In genomic region chr7:122429134-122429533, GRCm38 (mm10) we compare ENCODE assay signal across 22 mouse cellular contexts.
DNase-seq lines count a peak whose midpoint lies in the region; ATAC-seq and TF ChIP-seq lines count a peak whose summit lies in the region.
"Had no signal": no experiment of that assay in that cellular context is flagged by ENCODE, and none has a peak within 500 bp of the region (broad histone marks: within the 10 kb centered on the region; RNA-seq: fewer than 3 reads in every experiment).

No protein-coding gene starts in this region.

- H3K9me3 ChIP-seq in kidney, embryonic 14.5 days (ENCODE audit: control insufficient read depth, low read length) = no peaks in the 10 kb centered on the region
- H3K9me3 ChIP-seq in stomach, embryonic 14.5 days (ENCODE audit: control insufficient read depth, low read depth, low read length) = no peaks in the 10 kb centered on the region
- no peaks in the 10 kb centered on the region for H3K9me3 ChIP-seq in stomach, postnatal 0 days (ENCODE audit: control insufficient read depth, low read length)
- no peaks in the 10 kb centered on the region for H3K9me3 ChIP-seq in stomach, embryonic 16.5 days (replicated peaks; ENCODE audit: control insufficient read depth, low read length)
- H3K9me3 ChIP-seq: embryonic facial prominence, embryonic 15.5 days; heart, embryonic 10.5 days; limb, embryonic 10.5 days; liver, embryonic 15.5 days; lung, embryonic 15.5 days had no signal

- no peaks in the 10 kb centered on the region for H3K4me1 ChIP-seq in kidney, adult 2 months (ENCODE audit: control insufficient read depth, insufficient read depth, low read length)
- H3K4me1 ChIP-seq in kidney, embryonic 14.5 days (ENCODE audit: control insufficient read depth, insufficient read depth, low read length) = no peaks in the 10 kb centered on the region
- no peaks in the 10 kb centered on the region for H3K4me1 ChIP-seq in stomach, embryonic 14.5 days (ENCODE audit: control insufficient read depth, insufficient read depth, low read length)
- H3K4me1 ChIP-seq in stomach, postnatal 0 days (replicated peaks; ENCODE audit: control insufficient read depth, insufficient read depth) = no peaks in the 10 kb centered on the region
- no peaks in the 10 kb centered on the region for H3K4me1 ChIP-seq in stomach, embryonic 16.5 days (ENCODE audit: control insufficient read depth, insufficient read depth, low read length)
- H3K4me1 ChIP-seq: embryonic facial prominence, embryonic 15.5 days; heart, embryonic 10.5 days; limb, embryonic 10.5 days; liver, embryonic 15.5 days; lung, embryonic 15.5 days had no signal

- peak; percentile 3 for DNase-seq in kidney, adult 2 months
- no peak for DNase-seq in stomach, postnatal 0 days (ENCODE audit: low spot score)
- DNase-seq in cerebellum, adult 9-11 months = peak; percentile 85
- DNase-seq in adrenal gland, adult 18-20 months (ENCODE audit: low spot score in 2 of 2) = no peak
- DNase-seq in retina, postnatal 1 day = no peak
- DNase-seq: adrenal gland, postnatal 36 days; gastrocnemius, postnatal 10 days; heart, postnatal 4 days; kidney, adult 11 months; liver; lung, postnatal 4 days had no signal

- 31% methylated on average over 5 of the region's 5 CpGs for WGBS in kidney, adult 2 months
- 42% methylated on average over 5 of the region's 5 CpGs for WGBS in kidney, embryonic 14.5 days
- 31% methylated on average over 5 of the region's 5 CpGs for WGBS in stomach, embryonic 14.5 days
- WGBS in stomach, postnatal 0 days = 29% methylated on average over 5 of the region's 5 CpGs
- 38% methylated on average over 5 of the region's 5 CpGs for WGBS in stomach, embryonic 16.5 days

- no peak overlapping the region for H3K9ac ChIP-seq in kidney, embryonic 14.5 days (ENCODE audit: low read depth, low read length)
- no peak overlapping the region for H3K9ac ChIP-seq in stomach, embryonic 14.5 days (replicated peaks; ENCODE audit: low read depth, low read length)
- no peak overlapping the region for H3K9ac ChIP-seq in stomach, postnatal 0 days (ENCODE audit: low read length)
- no peak overlapping the region for H3K9ac ChIP-seq in stomach, embryonic 16.5 days (ENCODE audit: low read length)
- H3K9ac ChIP-seq: embryonic facial prominence, embryonic 15.5 days; liver, embryonic 15.5 days; lung, embryonic 15.5 days had no signal

- no peak for TF ChIP-seq EP300 in stomach, postnatal 0 days (optimal IDR thresholded peaks at IDR 0.05)

- no peaks in the 10 kb centered on the region for H3K36me3 ChIP-seq in kidney, adult 2 months (ENCODE audit: control insufficient read depth, insufficient read depth, low read length)
- no peaks in the 10 kb centered on the region for H3K36me3 ChIP-seq in kidney, embryonic 14.5 days (ENCODE audit: control insufficient read depth, insufficient read depth, low read length)
- no peaks in the 10 kb centered on the region for H3K36me3 ChIP-seq in stomach, embryonic 14.5 days (ENCODE audit: control insufficient read depth, insufficient read depth, low read length)
- H3K36me3 ChIP-seq in stomach, postnatal 0 days (ENCODE audit: control insufficient read depth, insufficient read depth, low read length) = no peaks in the 10 kb centered on the region
- H3K36me3 ChIP-seq in stomach, embryonic 16.5 days (ENCODE audit: control insufficient read depth, insufficient read depth, low read length) = no peaks in the 10 kb centered on the region
- H3K36me3 ChIP-seq: embryonic facial prominence, embryonic 15.5 days; heart, embryonic 10.5 days; limb, embryonic 10.5 days; liver, embryonic 15.5 days; lung, embryonic 15.5 days had no signal

- no peak overlapping the region for H3K4me3 ChIP-seq in kidney, adult 2 months (ENCODE audit: insufficient read depth, low read depth, low read length)
- no peak overlapping the region for H3K4me3 ChIP-seq in kidney, embryonic 14.5 days (ENCODE audit: low read length)
- no peak overlapping the region for H3K4me3 ChIP-seq in stomach, embryonic 14.5 days (ENCODE audit: low read depth, low read length)
- no peak overlapping the region for H3K4me3 ChIP-seq in stomach, postnatal 0 days (ENCODE audit: low read depth, low read length)
- H3K4me3 ChIP-seq in stomach, embryonic 16.5 days (replicated peaks; ENCODE audit: low read length) = no peak overlapping the region
- H3K4me3 ChIP-seq: embryonic facial prominence, embryonic 15.5 days; heart, embryonic 10.5 days; limb, embryonic 10.5 days; liver, embryonic 15.5 days; lung, embryonic 15.5 days had no signal

- H3K27ac ChIP-seq in kidney, adult 2 months (ENCODE audit: insufficient read depth, low read depth, low read length) = no peak overlapping the region
- H3K27ac ChIP-seq in kidney, embryonic 14.5 days (ENCODE audit: low read depth, low read length) = no peak overlapping the region
- H3K27ac ChIP-seq in stomach, embryonic 14.5 days (ENCODE audit: low read length) = no peak overlapping the region
- no peak overlapping the region for H3K27ac ChIP-seq in stomach, postnatal 0 days (replicated peaks)
- H3K27ac ChIP-seq in stomach, embryonic 16.5 days (ENCODE audit: low read length) = no peak overlapping the region
- H3K27ac ChIP-seq: embryonic facial prominence, embryonic 15.5 days; heart, embryonic 10.5 days; limb, embryonic 10.5 days; liver, embryonic 15.5 days; lung, embryonic 15.5 days had no signal

- no peak for TF ChIP-seq CTCF in kidney, adult 2 months (conservative IDR thresholded peaks at IDR 0.05; ENCODE audit: insufficient read depth, insufficient read length, low read depth, low read length)
- TF ChIP-seq CTCF in stomach, postnatal 0 days (IDR thresholded peaks at IDR 0.05; ENCODE audit: low read depth) = no peak

- ATAC-seq in kidney, embryonic 14.5 days (ENCODE audit: low FRiP score, low TSS enrichment) = no peak
- ATAC-seq in stomach, embryonic 14.5 days (ENCODE audit: insufficient number of reproducible peaks, insufficient read depth, low FRiP score, low read depth) = 0 out of 2 replicates have a peak, but pooled peaks have one; percentile 42
- ATAC-seq in stomach, postnatal 0 days (ENCODE audit: low FRiP score, low TSS enrichment) = no peak
- ATAC-seq in stomach, embryonic 16.5 days (ENCODE audit: insufficient read depth, low FRiP score) = peak; percentile 58; the same call in 1 of the 2 replicates
- ATAC-seq: CD4-positive, CD25-positive, alpha-beta regulatory T cell, adult 4 months; forebrain, embryonic 14.5 days; midbrain, embryonic 16.5 days had no signal

- no peak for TF ChIP-seq POLR2A in kidney, adult 2 months (IDR thresholded peaks at IDR 0.05; ENCODE audit: low read depth, low read length)

- H3K4me2 ChIP-seq in kidney, embryonic 14.5 days (replicated peaks; ENCODE audit: low read depth, low read length) = no peak overlapping the region
- no peak overlapping the region for H3K4me2 ChIP-seq in stomach, embryonic 14.5 days (replicated peaks; ENCODE audit: low read depth, low read length)
- no peak overlapping the region for H3K4me2 ChIP-seq in stomach, postnatal 0 days (replicated peaks; ENCODE audit: low read depth)
- no peak overlapping the region for H3K4me2 ChIP-seq in stomach, embryonic 16.5 days (ENCODE audit: low read depth, low read length)
- H3K4me2 ChIP-seq: embryonic facial prominence, embryonic 15.5 days; liver, embryonic 15.5 days; lung, embryonic 15.5 days had no signal

- H3K27me3 ChIP-seq in kidney, adult 2 months (replicated peaks; ENCODE audit: control insufficient read depth, insufficient read depth, low read length) = no peaks in the 10 kb centered on the region
- H3K27me3 ChIP-seq in kidney, embryonic 14.5 days (ENCODE audit: control insufficient read depth, insufficient read depth, low read length) = no peaks in the 10 kb centered on the region
- H3K27me3 ChIP-seq in stomach, embryonic 14.5 days (ENCODE audit: control insufficient read depth, insufficient read depth, low read length) = no peaks in the 10 kb centered on the region
- no peaks in the 10 kb centered on the region for H3K27me3 ChIP-seq in stomach, postnatal 0 days (ENCODE audit: control insufficient read depth, insufficient read depth, low read length)
- H3K27me3 ChIP-seq in stomach, embryonic 16.5 days (ENCODE audit: control insufficient read depth, insufficient read depth, low read length) = no peaks in the 10 kb centered on the region
- H3K27me3 ChIP-seq: embryonic facial prominence, embryonic 15.5 days; liver, embryonic 15.5 days; lung, embryonic 15.5 days had no signal

Comparison
In these comparisons a context has a peak if more than half of its experiments do, and no peak if none do; other contexts are left out.
1. ATAC-seq: peak in stomach, embryonic 14.5 days (single experiment) and stomach, embryonic 16.5 days (single experiment); none in kidney, embryonic 14.5 days (single experiment) and stomach, postnatal 0 days (single experiment).
2. DNase-seq: peak in kidney, adult 2 months (single experiment) and cerebellum, adult 9-11 months (single experiment); none in stomach, postnatal 0 days (single experiment), adrenal gland, adult 18-20 months (0 of 2) and retina, postnatal 1 day (single experiment).